Mouse (Mus musculus): ENCODE results near the gene Lmx1a. TPM values are rescaled to one million over a fixed set of nuclear protein-coding genes. Genes with fewer than 3 reads are reported as not detected.

Lmx1a gene
- 1.2 TPM for polyA plus RNA-seq (2014; fragmentation: Illumina TruSeq; extraction: RNeasy Lipid Tissue Mini Kit (QIAGEN cat#74804); ENCODE audit: low read depth, low replicate concordance)

GRCm38 (mm10) chr1:167689232-167689261 is at the start of gene Lmx1a:
Gene Lmx1a, plus strand, starts transcription at chr1:167689237.

Other genes starting within 250 kb of the Lmx1a start
- not detected for gene Lrrc52, start 222.5 kb upstream of the Lmx1a start, polyA plus RNA-seq (2014; fragmentation: Illumina TruSeq; extraction: RNeasy Lipid Tissue Mini Kit (QIAGEN cat#74804); ENCODE audit: low read depth, low replicate concordance)
- 0.35 TPM for gene Rxrg, start 90.9 kb upstream of the Lmx1a start, polyA plus RNA-seq (2014; fragmentation: Illumina TruSeq; extraction: RNeasy Lipid Tissue Mini Kit (QIAGEN cat#74804); ENCODE audit: low read depth, low replicate concordance)

Measured in sigmoid colon, adult 10 weeks (tissue).